Mouse (Mus musculus) bone marrow macrophage, adult 2 months (primary cell): ENCODE data around the gene Vil1. TPM values are rescaled to one million over a fixed set of nuclear protein-coding genes. Genes with fewer than 3 reads are reported as not detected.

Experiments used
- H3K27ac ChIP-seq: 2 replicates; pipeline ENCODE4 v1.5.1; 2012; ENCODE audit warnings: low read depth, low read length; ENCODE audit not compliant: insufficient read depth
- H3K4me1 ChIP-seq: 2 replicates; pipeline ENCODE4 v1.6.1; 2012; ENCODE audit warnings: low read length; ENCODE audit not compliant: control insufficient read depth, insufficient read depth
- H3K4me3 ChIP-seq: 2 replicates; pipeline ENCODE4 v1.5.1; 2012; ENCODE audit warnings: mild to moderate bottlenecking, low read length, moderate library complexity; ENCODE audit not compliant: insufficient read depth
- CTCF ChIP-seq: IDR thresholded peaks from 2 replicates; pipeline ENCODE4 v1.5.1; 2012; ENCODE audit warnings: low read depth, mild to moderate bottlenecking, low read length, moderate library complexity
- POLR2A ChIP-seq: IDR thresholded peaks from 2 replicates; pipeline ENCODE4 v1.6.1; 2012; ENCODE audit warnings: mild to moderate bottlenecking, low read depth, low read length, borderline replicate concordance
- polyA plus RNA-seq: library from polyadenylated mRNA; stranded (reverse); fragments of >200 nt; gene quantifications from 2 replicates; pipeline ENCODE4 v1.2.4, GENCODE M21; 2012; ENCODE audit not compliant: missing spikeins, insufficient read depth, insufficient read length

Gene Vil1
- polyA plus RNA-seq, 1 experiment, result not detected

- Histone ChIP-seq H3K4me3 (peak within 1 kb of the TSS; percentile 77), H3K27ac (peak within 1 kb of the TSS; percentile 92), H3K4me1 (peaks cover 49% of the 10 kb centered on the region)
- no peak for TF ChIP-seq POLR2A
- no peak for TF ChIP-seq CTCF
Observed at GRCm38 (mm10) chr1:74374980-74375379, 34.2 kb upstream of the Vil1 start, which contains the start of gene Slc11a1. TSS of gene Slc11a1 (plus strand) at chr1:74375195.

- H3K27ac ChIP-seq, result peak overlapping the region; percentile 92
- no peak for TF ChIP-seq CTCF
- TF ChIP-seq POLR2A, result no peak
- H3K4me3 ChIP-seq, result peak overlapping the region; percentile 77
- peaks cover 51% of the 10 kb centered on the region for H3K4me1 ChIP-seq
Observed at GRCm38 (mm10) chr1:74375561-74375960, 33.6 kb upstream of the Vil1 start.

GRCm38 (mm10) chr1:74376396-74376795 is 32.8 kb upstream of the Vil1 start:
- Histone ChIP-seq H3K27ac (peak overlapping the region; percentile 92), H3K4me1 (peaks cover 58% of the 10 kb centered on the region), H3K4me3 (peak overlapping the region; percentile 77)
- TF ChIP-seq POLR2A, result no peak

GRCm38 (mm10) chr1:74379058-74379504 is 30.1 kb upstream of the Vil1 start:
- H3K4me1 ChIP-seq, result peaks cover 52% of the 10 kb centered on the region
- H3K27ac ChIP-seq, result peak overlapping the region; percentile 5; the same call in 1 of the 2 replicates
- no peak for TF ChIP-seq CTCF
- TF ChIP-seq POLR2A, result no peak
- H3K4me3 ChIP-seq, result no peak overlapping the region

GRCm38 (mm10) chr1:74380484-74380883 is 28.7 kb upstream of the Vil1 start:
- Histone ChIP-seq H3K4me1 (peaks cover 45% of the 10 kb centered on the region), H3K4me3 (no peak overlapping the region), H3K27ac (peak overlapping the region; percentile 17; the same call in 1 of the 2 replicates)
- TF ChIP-seq POLR2A (no peak), CTCF (no peak)

- Histone ChIP-seq H3K27ac (0 out of 2 replicates have a peak overlapping the region, but pooled peaks have one; percentile 1), H3K4me1 (peaks cover 47% of the 10 kb centered on the region), H3K4me3 (no peak overlapping the region)
- TF ChIP-seq CTCF, result no peak
- no peak for TF ChIP-seq POLR2A
Observed at GRCm38 (mm10) chr1:74381588-74382021, 27.6 kb upstream of the Vil1 start.

- Histone ChIP-seq H3K4me1 (peaks cover 46% of the 10 kb centered on the region), H3K27ac (no peak overlapping the region), H3K4me3 (no peak overlapping the region)
- TF ChIP-seq CTCF, result no peak
- no peak for TF ChIP-seq POLR2A
Observed at GRCm38 (mm10) chr1:74383385-74383784, 25.8 kb upstream of the Vil1 start.

GRCm38 (mm10) chr1:74384525-74384924 is 24.7 kb upstream of the Vil1 start:
- Histone ChIP-seq H3K27ac (no peak overlapping the region), H3K4me1 (peaks cover 37% of the 10 kb centered on the region), H3K4me3 (no peak overlapping the region)
- TF ChIP-seq CTCF (no peak), POLR2A (no peak)

- TF ChIP-seq POLR2A (no peak), CTCF (no peak)
- Histone ChIP-seq H3K4me1 (peaks cover 32% of the 10 kb centered on the region), H3K27ac (no peak overlapping the region), H3K4me3 (no peak overlapping the region)
Observed at GRCm38 (mm10) chr1:74385064-74385463, 24.1 kb upstream of the Vil1 start.

GRCm38 (mm10) chr1:74385531-74385930 is 23.6 kb upstream of the Vil1 start:
- H3K4me1 ChIP-seq, result peaks cover 27% of the 10 kb centered on the region
- no peak overlapping the region for H3K4me3 ChIP-seq
- no peak overlapping the region for H3K27ac ChIP-seq
- TF ChIP-seq CTCF (no peak), POLR2A (no peak)

GRCm38 (mm10) chr1:74386363-74386713 is 22.8 kb upstream of the Vil1 start:
- peaks cover 24% of the 10 kb centered on the region for H3K4me1 ChIP-seq
- TF ChIP-seq CTCF (no peak), POLR2A (no peak)

More at GRCm38 (mm10) chr1:74386363-74386713, 22.8 kb upstream of the Vil1 start:
- H3K4me3 ChIP-seq, result peak overlapping the region; percentile 65
- H3K27ac ChIP-seq, result peak overlapping the region; percentile 97
